7 mouse cellular contexts compared by ENCODE assay signal in the genomic region with DNA sequence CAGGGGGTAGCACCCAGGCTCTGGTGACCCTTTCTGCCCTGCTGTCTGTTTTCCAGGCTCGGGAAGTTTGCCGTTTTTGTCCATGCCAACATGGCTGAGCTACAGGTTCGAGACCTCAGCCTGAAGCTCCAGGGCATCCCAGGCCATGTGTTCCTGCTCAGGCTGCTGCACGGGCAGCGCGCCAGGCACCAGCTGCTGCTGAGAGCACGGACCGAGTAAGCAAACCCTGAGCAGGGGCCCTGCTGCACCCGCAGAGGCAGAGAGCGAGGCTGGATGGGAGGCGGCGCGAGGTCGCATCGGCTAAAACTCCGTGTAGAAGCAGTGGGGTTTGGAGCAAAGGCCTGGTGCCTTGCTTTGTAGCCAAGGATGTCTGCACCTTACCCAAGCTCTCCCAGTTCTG. TPM values are rescaled to one million over a fixed set of nuclear protein-coding genes. Genes with fewer than 3 reads are reported as not detected.
DNase-seq lines count a peak whose midpoint lies in the region; ATAC-seq lines count a peak whose summit lies in the region.

No protein-coding gene starts in this region.

- peaks cover 4% of the 10 kb centered on the region for H3K27me3 ChIP-seq in hindbrain, embryonic 15.5 days
- H3K27me3 ChIP-seq in hindbrain, embryonic 14.5 days (ENCODE audit: control insufficient read depth, insufficient read depth, low read length): peaks cover 7% of the 10 kb centered on the region
- H3K27me3 ChIP-seq in neural tube, embryonic 14.5 days (ENCODE audit: control insufficient read depth, insufficient read depth, low read length): peaks cover 4% of the 10 kb centered on the region
- H3K27me3 ChIP-seq in neural tube, embryonic 15.5 days (replicated peaks): peaks cover 14% of the 10 kb centered on the region
- peaks cover 22% of the 10 kb centered on the region for H3K27me3 ChIP-seq in limb, embryonic 13.5 days

- H3K36me3 ChIP-seq in hindbrain, embryonic 15.5 days: no peaks in the 10 kb centered on the region
- no peaks in the 10 kb centered on the region for H3K36me3 ChIP-seq in hindbrain, embryonic 14.5 days (replicated peaks; ENCODE audit: control insufficient read depth, insufficient read depth)
- H3K36me3 ChIP-seq in neural tube, embryonic 14.5 days (ENCODE audit: control insufficient read depth, insufficient read depth, low read length): no peaks in the 10 kb centered on the region
- no peaks in the 10 kb centered on the region for H3K36me3 ChIP-seq in neural tube, embryonic 15.5 days
- peaks cover 31% of the 10 kb centered on the region for H3K36me3 ChIP-seq in limb, embryonic 13.5 days

- no peak overlapping the region for H3K27ac ChIP-seq in hindbrain, embryonic 15.5 days (replicated peaks)
- H3K27ac ChIP-seq in hindbrain, embryonic 14.5 days: no peak overlapping the region
- H3K27ac ChIP-seq in neural tube, embryonic 14.5 days (ENCODE audit: low read depth, low read length): no peak overlapping the region
- no peak overlapping the region for H3K27ac ChIP-seq in neural tube, embryonic 15.5 days (replicated peaks)
- no peak overlapping the region for H3K27ac ChIP-seq in limb, embryonic 13.5 days

- H3K9ac ChIP-seq in hindbrain, embryonic 15.5 days: no peak overlapping the region
- H3K9ac ChIP-seq in hindbrain, embryonic 14.5 days: no peak overlapping the region
- no peak overlapping the region for H3K9ac ChIP-seq in neural tube, embryonic 14.5 days (replicated peaks; ENCODE audit: low read depth, low read length)
- H3K9ac ChIP-seq in neural tube, embryonic 15.5 days (replicated peaks): no peak overlapping the region
- H3K9ac ChIP-seq in limb, embryonic 13.5 days: peak overlapping the region; percentile 35; the same call in 1 of the 2 replicates

- no peaks in the 10 kb centered on the region for H3K9me3 ChIP-seq in hindbrain, embryonic 15.5 days
- H3K9me3 ChIP-seq in hindbrain, embryonic 14.5 days (ENCODE audit: control insufficient read depth, low read length): no peaks in the 10 kb centered on the region
- no peaks in the 10 kb centered on the region for H3K9me3 ChIP-seq in neural tube, embryonic 14.5 days (ENCODE audit: control insufficient read depth, low read length)
- H3K9me3 ChIP-seq in neural tube, embryonic 15.5 days (replicated peaks): no peaks in the 10 kb centered on the region
- H3K9me3 ChIP-seq in limb, embryonic 13.5 days: no peaks in the 10 kb centered on the region

- peak; percentile 7; the same call in 1 of the 2 replicates for ATAC-seq in hindbrain, embryonic 15.5 days (ENCODE audit: low FRiP score, low read depth)
- no peak for ATAC-seq in hindbrain, embryonic 14.5 days (ENCODE audit: low FRiP score)
- ATAC-seq in neural tube, embryonic 14.5 days (ENCODE audit: low read depth): peak; percentile 42; the same call in 1 of the 2 replicates
- ATAC-seq in neural tube, embryonic 15.5 days (ENCODE audit: low FRiP score): no peak
- ATAC-seq in limb, embryonic 13.5 days (ENCODE audit: low FRiP score, low read depth): peak; percentile 26; the same call in 1 of the 2 replicates
- no peak for ATAC-seq in erythroid progenitor cell, adult 5-6 weeks (replicated peaks; ENCODE audit: low FRiP score, poor library complexity, severe bottlenecking)

- DNase-seq in hindbrain, embryonic 14.5 days (ENCODE audit: low spot score): no peak
- DNase-seq in testis, postnatal 10 days (ENCODE audit: low spot score): peak; percentile 86

- H3K4me2 ChIP-seq in hindbrain, embryonic 15.5 days: no peak overlapping the region
- H3K4me2 ChIP-seq in hindbrain, embryonic 14.5 days (replicated peaks): no peak overlapping the region
- no peak overlapping the region for H3K4me2 ChIP-seq in neural tube, embryonic 14.5 days (ENCODE audit: low read depth, low read length)
- H3K4me2 ChIP-seq in neural tube, embryonic 15.5 days: no peak overlapping the region
- H3K4me2 ChIP-seq in limb, embryonic 13.5 days (replicated peaks): no peak overlapping the region

- H3K4me1 ChIP-seq in hindbrain, embryonic 15.5 days (replicated peaks): no peaks in the 10 kb centered on the region; the same call in 1 of the 2 replicates
- H3K4me1 ChIP-seq in hindbrain, embryonic 14.5 days (replicated peaks; ENCODE audit: control insufficient read depth, insufficient read depth, low read length): no peaks in the 10 kb centered on the region
- H3K4me1 ChIP-seq in neural tube, embryonic 14.5 days (ENCODE audit: control insufficient read depth, insufficient read depth, low read length): no peaks in the 10 kb centered on the region
- 0 out of 2 replicates have a peak, but pooled peaks cover 5% of the 10 kb centered on the region for H3K4me1 ChIP-seq in neural tube, embryonic 15.5 days
- H3K4me1 ChIP-seq in limb, embryonic 13.5 days: peaks cover 11% of the 10 kb centered on the region

- H3K4me3 ChIP-seq in hindbrain, embryonic 15.5 days: no peak overlapping the region
- no peak overlapping the region for H3K4me3 ChIP-seq in hindbrain, embryonic 14.5 days (replicated peaks; ENCODE audit: low read length)
- H3K4me3 ChIP-seq in neural tube, embryonic 14.5 days (ENCODE audit: low read depth, low read length): no peak overlapping the region
- no peak overlapping the region for H3K4me3 ChIP-seq in neural tube, embryonic 15.5 days (replicated peaks)
- no peak overlapping the region for H3K4me3 ChIP-seq in limb, embryonic 13.5 days

- WGBS in hindbrain, embryonic 15.5 days: 50% methylated on average over 16 of the region's 16 CpGs
- WGBS in hindbrain, embryonic 14.5 days: 66% methylated on average over 16 of the region's 16 CpGs
- WGBS in neural tube, embryonic 14.5 days: 50% methylated on average over 16 of the region's 16 CpGs
- WGBS in neural tube, embryonic 15.5 days: 37% methylated on average over 16 of the region's 16 CpGs
- WGBS in limb, embryonic 13.5 days: 68% methylated on average over 16 of the region's 16 CpGs

RNA-seq across cellular contexts. Expression of gene Arhgef19, which starts 14.9 kb away (rescaled TPM):
- 1.5 and 1.7 TPM in 2 replicates for polyA plus RNA-seq in hindbrain, embryonic 15.5 days (2015; fragmentation: Nextera tagmentation; extraction: Ambion mirVana)
- 0.78 and 1.1 TPM in 2 replicates for polyA plus RNA-seq in hindbrain, embryonic 14.5 days (2014; fragmentation: Nextera tagmentation; extraction: Ambion mirVana)
- 0.68 and 1.6 TPM in 2 replicates for polyA plus RNA-seq in neural tube, embryonic 14.5 days (2014; fragmentation: Nextera tagmentation; extraction: Ambion mirVana)
- 1.3 and 3.8 TPM in 2 replicates for polyA plus RNA-seq in neural tube, embryonic 15.5 days (2015; fragmentation: Nextera tagmentation; extraction: Ambion mirVana)
- polyA plus RNA-seq in limb, embryonic 13.5 days (2015; fragmentation: Nextera tagmentation; extraction: Ambion mirVana): 8.1 and 10.9 TPM in 2 replicates
- not detected in 2 replicates for total RNA-seq in erythroid progenitor cell, adult 5-6 weeks (2015; ENCODE audit: low replicate concordance)
- total RNA-seq in erythroid progenitor cell, adult 5-6 weeks (2017; ENCODE audit: low replicate concordance): not detected in 2 replicates

RNA-seq across cellular contexts. Expression of gene Rsg1, which starts 40.5 kb away (rescaled TPM):
- 7.8 and 10.9 TPM in 2 replicates for polyA plus RNA-seq in hindbrain, embryonic 15.5 days (2015; fragmentation: Nextera tagmentation; extraction: Ambion mirVana)
- 6.0 and 7.6 TPM in 2 replicates for polyA plus RNA-seq in hindbrain, embryonic 14.5 days (2014; fragmentation: Nextera tagmentation; extraction: Ambion mirVana)
- polyA plus RNA-seq in neural tube, embryonic 14.5 days (2014; fragmentation: Nextera tagmentation; extraction: Ambion mirVana): 8.5 and 9.2 TPM in 2 replicates
- 8.9 and 9.0 TPM in 2 replicates for polyA plus RNA-seq in neural tube, embryonic 15.5 days (2015; fragmentation: Nextera tagmentation; extraction: Ambion mirVana)
- polyA plus RNA-seq in limb, embryonic 13.5 days (2015; fragmentation: Nextera tagmentation; extraction: Ambion mirVana): 6.1 and 8.4 TPM in 2 replicates
- not detected in 2 replicates for total RNA-seq in erythroid progenitor cell, adult 5-6 weeks (2015; ENCODE audit: low replicate concordance)
- total RNA-seq in erythroid progenitor cell, adult 5-6 weeks (2017; ENCODE audit: low replicate concordance): not detected in 2 replicates

RNA-seq across cellular contexts. Expression of gene Epha2, which starts 46.8 kb away (rescaled TPM):
- 1.4 and 1.5 TPM in 2 replicates for polyA plus RNA-seq in hindbrain, embryonic 15.5 days (2015; fragmentation: Nextera tagmentation; extraction: Ambion mirVana)
- 0.64 and 0.95 TPM in 2 replicates for polyA plus RNA-seq in hindbrain, embryonic 14.5 days (2014; fragmentation: Nextera tagmentation; extraction: Ambion mirVana)
- polyA plus RNA-seq in neural tube, embryonic 14.5 days (2014; fragmentation: Nextera tagmentation; extraction: Ambion mirVana): 0.21 and 0.52 TPM in 2 replicates
- 0.87 and 1.9 TPM in 2 replicates for polyA plus RNA-seq in neural tube, embryonic 15.5 days (2015; fragmentation: Nextera tagmentation; extraction: Ambion mirVana)
- 2.6 and 3.9 TPM in 2 replicates for polyA plus RNA-seq in limb, embryonic 13.5 days (2015; fragmentation: Nextera tagmentation; extraction: Ambion mirVana)
- total RNA-seq in erythroid progenitor cell, adult 5-6 weeks (2015; ENCODE audit: low replicate concordance): 1.3 TPM in 1 of 2 replicates, not detected in the other
- total RNA-seq in erythroid progenitor cell, adult 5-6 weeks (2017; ENCODE audit: low replicate concordance): 0.39 TPM in 1 of 2 replicates, not detected in the other

Comparison
In these comparisons a context has a peak if more than half of its experiments do, and no peak if none do; other contexts are left out.
1. ATAC-seq: peak in hindbrain, embryonic 15.5 days (single experiment), neural tube, embryonic 14.5 days (single experiment) and limb, embryonic 13.5 days (single experiment); none in hindbrain, embryonic 14.5 days (single experiment), neural tube, embryonic 15.5 days (single experiment) and erythroid progenitor cell, adult 5-6 weeks (single experiment).